Mouse (Mus musculus): ENCODE measurements around the gene Mgarp.

DNA sequence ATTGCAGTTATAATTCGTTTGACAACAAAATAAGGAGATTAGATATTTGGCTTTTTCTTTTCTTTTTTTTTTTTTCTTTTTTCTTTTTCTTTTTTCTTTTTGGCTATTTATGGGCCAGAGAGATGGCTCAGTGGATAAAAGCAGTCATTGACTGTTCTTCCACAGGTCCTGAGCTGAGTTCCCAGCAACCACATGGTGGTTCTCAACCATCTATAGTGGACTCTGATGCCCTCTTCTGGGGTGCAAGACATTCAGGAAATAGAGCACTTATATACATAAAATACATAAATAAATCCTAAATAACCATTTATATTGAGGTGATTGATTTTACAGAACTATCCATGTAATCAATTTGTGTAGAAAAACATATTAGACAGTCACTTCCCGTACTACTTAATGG lies 20.9 kb upstream of the Mgarp start:
- TF ChIP-seq CTCF (IDR thresholded peaks at IDR 0.05 in 2 of 3, conservative IDR thresholded peaks at IDR 0.05 in 1 of 3; ENCODE audit: control insufficient read depth in 1 of 3, insufficient read depth in 1 of 3, low read depth in 2 of 3, low read length in 3 of 3, poor library complexity in 1 of 3, severe bottlenecking in 1 of 3) = no peak
- no peak for TF ChIP-seq TAL1 (IDR thresholded peaks at IDR 0.05; ENCODE audit: low read length)
- no peak for TF ChIP-seq MAFK (IDR thresholded peaks at IDR 0.05; ENCODE audit: borderline replicate concordance, low read depth, low read length)
- TF ChIP-seq ELF1 (IDR thresholded peaks at IDR 0.05; ENCODE audit: low read depth, low read length) = no peak
- no peak for TF ChIP-seq EP300 (IDR thresholded peaks at IDR 0.05; ENCODE audit: low read depth in 1 of 2, low read length in 2 of 2)
- no peak for TF ChIP-seq HCFC1 (IDR thresholded peaks at IDR 0.05; ENCODE audit: low read depth, low read length)
- TF ChIP-seq ETS1 (IDR thresholded peaks at IDR 0.05; ENCODE audit: low read depth, low read length) = no peak
- no peak for TF ChIP-seq TBP (IDR thresholded peaks at IDR 0.05; ENCODE audit: low read depth, low read length)
- no peak for TF ChIP-seq SMC3 (IDR thresholded peaks at IDR 0.05; ENCODE audit: low read depth, low read length)

Measured in MEL (cell line).